Mouse (Mus musculus): ENCODE measurements at regions not wholly inside any gene's neighbourhood (a gene's known extent, or its start where the extent isn't known, plus 50 kb on each side); places are given as distances from the start of the nearest gene placed in this dataset.

GRCm38 (mm10) chr17:68223170-68223569 lies 50.4 kb upstream of the L3mbtl4 start:
- Histone ChIP-seq H3K4me1 (ENCODE audit: control insufficient read depth, insufficient read depth, low read length) (no peaks in the 10 kb centered on the region), H3K4me3 (replicated peaks; ENCODE audit: low read length) (no peak overlapping the region), H3K4me2 (ENCODE audit: low read depth, low read length) (no peak overlapping the region), H3K27ac (ENCODE audit: low read length) (no peak overlapping the region), H3K9me3 (replicated peaks; ENCODE audit: control insufficient read depth, low read length) (peaks cover 6% of the 10 kb centered on the region; the same call in 1 of the 2 replicates), H3K36me3 (ENCODE audit: control insufficient read depth, insufficient read depth, low read length) (no peaks in the 10 kb centered on the region), H3K9ac (ENCODE audit: low read length) (no peak overlapping the region), H3K27me3 (ENCODE audit: control insufficient read depth, insufficient read depth, low read length) (no peaks in the 10 kb centered on the region)
- ATAC-seq (ENCODE audit: insufficient read depth, low FRiP score) = no peak
- 81% methylated on average over 3 of the region's 3 CpGs for WGBS

All from stomach, embryonic 16.5 days (tissue).